Mouse (Mus musculus) embryonic fibroblast, embryonic 13.5 days (primary cell): ENCODE results near the gene Cmas.

Source experiments
- CTCF ChIP-seq: IDR thresholded peaks from 2 replicates; pipeline ENCODE4 v1.5.1; 2011; ENCODE audit warnings: mild to moderate bottlenecking, control low read depth, low read length, moderate library complexity, borderline replicate concordance; ENCODE audit not compliant: insufficient read depth
- POLR2A ChIP-seq: IDR thresholded peaks from 2 replicates; pipeline ENCODE4 v1.6.1; 2011; ENCODE audit warnings: low read depth, mild to moderate bottlenecking, control low read depth, low read length, moderate library complexity

DNA sequence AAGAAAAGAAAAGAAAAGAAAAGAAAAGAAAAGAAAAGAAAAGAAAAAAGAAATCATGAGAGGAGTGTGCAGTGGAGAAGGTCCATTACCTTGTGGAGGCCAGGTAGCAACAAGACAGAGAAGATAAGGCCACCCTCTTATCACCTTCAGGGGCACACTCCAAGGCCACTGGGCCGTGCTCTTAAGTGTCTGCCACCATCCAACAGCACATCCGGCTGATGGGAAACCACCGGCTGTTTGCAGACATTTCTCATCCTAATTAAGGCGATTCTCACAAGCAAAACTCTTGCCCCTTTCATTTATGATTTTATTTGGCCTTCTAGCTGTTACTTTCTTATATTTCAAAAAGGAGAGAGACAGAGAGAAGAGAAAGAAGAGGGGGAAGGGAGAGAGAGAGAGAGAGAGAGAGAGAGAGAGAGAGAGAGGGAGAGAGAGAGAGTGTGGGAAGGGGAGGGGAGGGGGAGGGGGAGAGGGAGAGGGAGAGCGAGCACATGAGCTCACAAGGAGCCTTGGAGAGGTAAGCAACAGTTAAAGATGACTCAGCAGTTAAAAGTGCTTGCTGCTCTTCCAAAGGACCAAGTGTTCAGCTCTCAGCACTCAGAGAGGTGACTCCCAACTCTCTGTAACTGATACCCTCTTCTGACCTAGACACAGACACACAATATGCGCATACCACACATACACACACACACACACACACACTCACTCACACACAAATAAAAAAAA lies 53.0 kb downstream of the Cmas start:
- TF ChIP-seq CTCF (no peak), POLR2A (no peak)
